Mouse (Mus musculus) thymus, postnatal 4 days (tissue): ENCODE results near the gene Retreg1.
"Not testable (repeated sequence)": the region's sequence is repeated elsewhere in the genome, so short reads cannot be mapped to it uniquely, and the experiment has no call there.

Experiments used
- DNase-seq: peaks from one replicate; pipeline ENCODE4 v3.0.0; 2021

The Retreg1 gene

GRCm38 (mm10) chr15:25950584-25950983 lies 107.6 kb downstream of the Retreg1 start:
- no peak for DNase-seq

DNA sequence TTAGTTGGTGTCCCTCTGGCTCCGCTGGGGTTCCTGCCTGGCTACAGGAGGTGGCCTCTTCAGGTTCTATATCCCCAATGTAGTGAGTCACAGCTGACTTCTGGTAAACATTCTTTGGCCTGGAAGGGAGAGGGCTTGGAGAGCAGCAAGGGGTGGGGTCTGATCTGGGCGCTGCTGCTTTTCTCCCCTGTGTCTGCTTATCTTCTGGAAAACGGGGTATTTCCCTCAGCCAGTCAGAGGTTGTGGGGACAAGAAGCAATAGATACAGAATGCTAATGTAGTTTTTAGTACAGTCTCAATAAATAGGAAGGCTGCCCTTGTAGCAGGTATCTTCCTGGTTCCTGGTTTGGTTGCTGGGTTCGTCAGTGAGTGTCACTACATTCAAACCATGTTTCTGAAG lies 108.1 kb downstream of the Retreg1 start:
- no peak for DNase-seq

DNA sequence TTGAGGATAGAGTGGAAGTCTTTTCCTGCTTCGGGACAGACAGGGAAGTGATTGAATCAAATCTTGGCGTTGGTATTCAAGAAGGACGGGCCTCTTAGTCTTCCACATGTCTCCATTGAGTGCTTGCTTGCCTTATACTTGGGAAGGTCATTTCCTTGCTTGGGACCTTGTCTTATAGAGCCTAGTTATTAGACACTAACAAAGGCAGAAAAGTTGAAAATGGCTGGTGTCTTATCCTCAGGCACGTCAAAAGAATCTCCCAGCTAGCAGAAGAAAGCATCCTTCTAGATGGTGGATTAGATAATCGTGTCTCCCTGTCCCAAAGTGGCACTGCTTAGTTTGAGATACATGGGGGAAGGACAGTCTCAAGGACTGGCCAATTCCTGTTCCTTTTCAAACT lies 113.0 kb downstream of the Retreg1 start:
- DNase-seq, result no peak

DNA sequence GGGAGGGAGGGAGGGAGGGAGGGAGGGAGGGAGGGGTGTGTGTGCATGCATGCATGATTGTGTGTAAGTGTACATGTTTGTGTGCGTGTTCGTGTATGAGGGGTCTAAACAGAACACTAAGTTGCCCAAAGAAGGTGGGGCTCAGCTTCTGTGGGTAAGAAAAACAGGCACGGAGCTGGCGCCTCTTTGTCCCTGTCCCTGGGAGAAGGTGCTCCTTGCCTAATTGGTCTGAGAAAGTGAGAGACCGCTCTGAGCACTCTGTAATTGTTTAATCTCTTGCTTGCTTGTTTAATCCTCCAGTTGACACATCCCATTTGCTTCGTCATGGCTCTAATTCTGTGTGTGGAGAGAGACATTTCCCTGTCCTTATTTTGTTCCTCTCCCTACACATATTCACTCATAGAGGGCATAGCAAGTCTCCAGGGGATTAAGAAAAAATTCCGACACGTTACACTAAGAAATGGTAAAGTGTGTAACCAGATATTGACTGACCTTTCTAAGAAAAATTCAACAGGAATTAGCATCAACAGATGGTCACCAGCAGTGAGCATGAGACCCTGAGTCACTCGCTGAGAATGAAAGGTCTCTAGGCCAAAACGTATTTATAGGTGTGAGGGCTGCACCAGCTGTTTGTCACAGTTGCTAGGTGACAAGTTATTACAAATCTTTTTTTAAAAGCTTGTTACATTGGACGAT lies 113.6 kb downstream of the Retreg1 start:
- no peak for DNase-seq

GRCm38 (mm10) chr15:25957651-25958050 lies 114.7 kb downstream of the Retreg1 start:
- no peak for DNase-seq

DNA sequence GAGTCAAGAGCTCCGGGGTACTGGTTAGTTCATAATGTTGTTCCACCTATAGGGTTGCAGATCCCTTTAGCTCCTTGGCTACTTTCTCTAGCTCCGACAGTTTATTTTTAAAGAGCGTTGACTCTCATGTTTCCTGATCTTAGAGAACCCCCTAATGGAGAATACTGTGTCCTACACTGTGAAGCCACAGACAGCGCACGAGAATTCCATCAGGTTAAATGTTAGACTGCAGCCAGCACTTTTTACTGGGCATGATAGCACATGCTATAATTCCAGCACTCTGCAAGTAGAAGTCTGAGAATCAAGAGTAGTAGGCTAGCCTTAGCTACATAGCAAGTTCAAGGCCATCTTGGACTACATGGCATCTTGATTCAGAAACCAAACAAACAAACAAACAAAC lies 116.4 kb downstream of the Retreg1 start:
- DNase-seq, result no peak

DNA sequence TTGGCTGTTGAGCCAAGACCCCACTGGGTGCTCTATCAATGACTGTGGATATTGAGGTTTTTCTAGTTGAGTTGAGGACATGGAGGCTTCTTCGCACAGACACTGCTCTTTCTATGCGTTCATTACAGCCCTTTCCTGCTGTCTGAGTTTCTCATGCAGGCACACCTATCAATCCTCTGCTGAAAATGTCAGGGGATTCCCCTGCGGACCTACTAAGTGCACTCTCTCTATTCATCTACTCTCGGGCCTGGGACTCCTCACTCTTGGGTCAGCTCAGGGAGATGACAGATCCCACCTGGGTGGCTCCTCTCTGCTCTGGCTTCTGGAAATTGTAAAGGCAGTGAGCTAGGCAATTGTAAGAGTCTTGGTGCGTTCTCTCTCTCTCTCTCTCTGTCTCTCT lies 117.3 kb downstream of the Retreg1 start:
- DNase-seq, result no peak

- DNase-seq, result no peak
These were observed 123.3 kb downstream of the Retreg1 start for GRCm38 (mm10) chr15:25966220-25966774.

- DNase-seq, result no peak
These were observed 128.6 kb downstream of the Retreg1 start for GRCm38 (mm10) chr15:25971596-25971995.

DNA sequence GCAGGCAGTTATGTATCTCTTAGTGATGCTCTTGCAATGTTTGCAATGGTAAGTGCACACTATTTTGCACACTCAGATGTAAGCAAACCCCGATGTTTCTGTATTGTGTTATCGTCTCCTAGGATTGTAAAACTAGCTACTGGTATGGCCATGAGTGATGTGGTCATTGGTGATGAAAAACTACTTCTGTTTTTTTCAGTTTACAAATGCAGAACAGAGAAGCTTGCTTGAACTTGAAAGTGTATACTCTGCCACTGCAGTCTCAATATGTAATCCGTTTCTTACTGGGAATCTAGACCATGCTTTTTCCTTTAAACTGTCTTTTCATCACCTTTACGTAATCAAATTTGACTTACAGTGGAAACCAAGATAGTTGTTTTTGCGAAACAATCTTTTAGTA lies 129.8 kb downstream of the Retreg1 start:
- no peak for DNase-seq

DNA sequence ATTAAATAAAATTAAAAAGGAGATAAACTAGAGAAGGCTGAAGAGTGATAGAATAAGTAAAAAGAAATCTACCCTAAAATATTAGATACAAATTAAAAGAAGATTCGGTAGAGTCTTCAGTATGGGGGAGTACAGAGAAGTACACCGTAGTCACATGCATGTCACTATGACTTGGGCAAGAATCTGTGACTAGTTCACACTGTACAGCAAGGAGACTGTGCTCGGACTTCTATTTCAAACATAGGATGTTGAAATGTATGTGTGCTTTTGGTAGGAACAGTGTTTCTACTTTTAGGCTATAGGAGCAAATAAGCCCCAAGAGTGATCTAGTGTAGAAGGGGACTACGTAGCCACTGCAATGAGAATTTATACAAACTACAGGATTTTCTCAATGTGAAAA lies 131.4 kb downstream of the Retreg1 start:
- no peak for DNase-seq

DNA sequence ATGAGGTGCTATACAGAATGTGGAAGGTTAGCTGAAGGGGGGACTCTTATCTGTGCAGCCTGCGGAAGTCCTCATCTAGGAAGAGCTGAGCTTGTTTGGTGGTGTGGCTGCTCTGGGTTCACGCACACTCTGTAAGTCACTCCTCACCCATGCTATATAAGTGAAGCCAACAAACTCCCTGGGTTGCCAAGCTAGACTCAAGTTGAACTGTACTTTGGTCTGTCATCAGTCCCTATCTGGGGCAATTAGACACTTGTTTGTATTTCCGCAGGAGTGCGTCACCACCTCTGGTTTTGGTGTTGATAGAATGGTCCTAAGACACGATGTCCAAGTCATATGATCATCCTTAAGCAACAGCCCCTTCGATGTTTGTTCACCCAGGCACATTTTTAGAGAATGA lies 132.8 kb downstream of the Retreg1 start:
- no peak for DNase-seq

- DNase-seq, result not testable (repeated sequence)
These were observed 140.6 kb downstream of the Retreg1 start for GRCm38 (mm10) chr15:25983614-25984013.

- peak; percentile 90 for DNase-seq
These were observed 141.2 kb downstream of the Retreg1 start, which contains the start of gene Zfp622 for GRCm38 (mm10) chr15:25984067-25984733. Zfp622 (plus strand) TSS chr15:25984366.

DNA sequence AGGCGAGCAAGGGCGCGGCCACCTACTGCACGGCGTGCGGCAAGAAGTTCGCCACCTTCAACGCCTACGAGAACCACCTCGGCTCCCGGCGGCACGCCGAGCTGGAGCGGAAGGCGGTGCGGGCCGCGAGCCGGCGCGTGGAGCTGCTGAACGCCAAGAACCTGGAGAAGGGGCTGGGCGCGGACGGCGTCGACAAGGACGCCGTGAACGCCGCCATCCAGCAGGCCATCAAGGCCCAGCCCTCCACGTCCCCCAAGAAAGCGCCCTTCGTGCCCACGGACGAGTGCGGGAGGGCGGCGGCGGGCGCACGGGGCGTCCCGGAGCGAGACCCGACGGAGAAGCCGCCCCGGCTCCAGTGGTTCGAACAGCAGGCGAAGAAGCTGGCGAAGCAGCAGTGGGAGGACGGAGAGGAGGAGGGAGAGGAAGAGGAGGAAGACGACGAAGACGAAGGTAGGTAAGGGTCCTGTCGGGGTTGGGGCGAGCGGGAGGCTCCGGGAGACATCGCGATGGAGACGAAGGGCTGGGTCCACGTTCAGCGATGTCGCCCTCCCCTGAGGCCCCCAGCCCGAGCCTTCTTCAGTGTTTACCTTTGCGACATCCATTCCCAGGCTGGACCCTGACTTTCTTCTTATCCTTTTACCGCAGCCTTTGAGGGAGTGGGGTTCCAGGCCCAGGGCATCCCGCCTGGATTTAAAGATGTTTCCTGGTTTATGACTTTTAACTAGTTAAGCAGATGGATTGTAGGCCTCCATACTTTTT lies 141.9 kb downstream of the Retreg1 start:
- peak; percentile 50 for DNase-seq

GRCm38 (mm10) chr15:25992992-25993727 lies 150.2 kb downstream of the Retreg1 start:
- peak; percentile 55 for DNase-seq

- no peak for DNase-seq
These were observed 152.5 kb downstream of the Retreg1 start for GRCm38 (mm10) chr15:25995521-25995920.

- DNase-seq, result not testable (repeated sequence)
These were observed 156.6 kb downstream of the Retreg1 start for GRCm38 (mm10) chr15:25999545-25999944.

DNA sequence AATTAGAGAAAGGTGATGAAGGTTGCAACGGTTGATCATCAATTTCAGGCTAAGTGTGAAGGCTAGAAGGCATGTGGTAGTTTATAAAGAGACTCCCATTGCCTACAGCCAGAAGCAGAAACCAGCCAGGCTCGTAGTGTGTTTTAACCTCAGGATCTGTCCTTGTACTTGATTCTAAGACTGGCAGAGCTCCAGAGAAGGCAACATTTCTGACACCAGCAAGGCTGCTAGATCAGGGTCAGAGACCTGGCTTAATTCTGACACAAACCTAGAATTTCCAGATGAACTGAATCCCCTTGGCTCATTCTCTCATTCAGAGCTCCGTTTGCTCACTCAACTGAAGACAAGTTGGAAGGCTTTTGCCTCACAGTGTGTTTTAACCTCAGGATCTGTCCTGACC lies 165.6 kb downstream of the Retreg1 start:
- no peak for DNase-seq

- no peak for DNase-seq
These were observed 169.9 kb downstream of the Retreg1 start for GRCm38 (mm10) chr15:26012891-26013290.

DNA sequence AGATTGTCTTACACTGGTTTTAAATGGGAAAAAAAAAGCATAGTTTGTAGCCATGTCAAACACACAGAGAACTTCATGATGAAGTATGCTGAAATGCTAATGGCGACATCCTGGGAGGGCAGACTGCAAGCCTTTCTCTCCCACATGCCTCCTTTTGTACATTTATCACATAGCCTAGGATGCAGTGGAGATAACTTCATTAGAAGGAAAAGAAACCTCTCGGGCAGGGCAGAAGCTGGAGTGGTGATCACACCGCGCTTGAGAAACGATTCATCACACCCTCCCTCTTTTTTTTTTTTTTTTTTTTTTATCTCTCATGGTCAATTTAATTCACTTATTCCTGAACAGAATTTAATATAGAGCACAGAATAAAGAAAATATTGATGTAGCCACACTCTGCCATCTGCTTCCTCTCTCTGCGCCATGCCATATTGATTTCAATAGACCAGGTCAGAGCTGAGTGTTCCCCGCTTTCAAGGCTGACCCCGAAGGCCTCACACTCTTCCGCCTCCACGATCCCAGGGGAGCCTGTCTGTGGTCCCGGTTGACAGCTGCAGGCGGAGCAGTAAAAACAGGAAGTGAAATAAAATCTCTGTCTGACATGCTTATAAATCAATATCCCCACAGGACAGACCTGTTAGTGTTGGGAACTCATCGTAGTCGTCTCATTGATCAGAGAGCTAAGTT lies 173.1 kb downstream of the Retreg1 start:
- no peak for DNase-seq

- DNase-seq, result no peak
These were observed 178.7 kb downstream of the Retreg1 start for GRCm38 (mm10) chr15:26021721-26022120.
